Mouse (Mus musculus): ENCODE data around the gene Mfap5. TPM values are rescaled to one million over a fixed set of nuclear protein-coding genes. Genes with fewer than 3 reads are reported as not detected.
"Not testable (repeated sequence)": the region's sequence is repeated elsewhere in the genome, so short reads cannot be mapped to it uniquely, and the experiment has no call there.

The Mfap5 gene
- polyA plus RNA-seq, 1 experiment from 2014 or later, result 98.8 TPM

GRCm38 (mm10) chr6:122522595-122522994 is 16.9 kb downstream of the Mfap5 start:
- Histone ChIP-seq H3K9ac (ENCODE audit: low read depth, low read length) (peak overlapping the region; percentile 30; the same call in 1 of the 2 replicates), H3K27ac (replicated peaks; ENCODE audit: low read depth, low read length) (no peak overlapping the region), H3K27me3 (replicated peaks; ENCODE audit: control insufficient read depth, insufficient read depth, low read length) (no peaks in the 10 kb centered on the region), H3K9me3 (ENCODE audit: control insufficient read depth, low read length) (no peaks in the 10 kb centered on the region), H3K4me3 (ENCODE audit: low read depth, low read length) (no peak overlapping the region), H3K36me3 (ENCODE audit: control insufficient read depth, insufficient read depth, low read length) (no peaks in the 10 kb centered on the region), H3K4me1 (ENCODE audit: control insufficient read depth, insufficient read depth, low read length) (no peaks in the 10 kb centered on the region), H3K4me2 (ENCODE audit: low read depth, low read length) (peak overlapping the region; percentile 31; the same call in 1 of the 2 replicates)
- WGBS, result 58% methylated on average over 9 of the region's 9 CpGs
- DNase-seq (ENCODE audit: low spot score), result peak; percentile 83
- peak; percentile 76; the same call in 1 of the 2 replicates for ATAC-seq (ENCODE audit: low read depth)

- Histone ChIP-seq H3K27ac (replicated peaks; ENCODE audit: low read depth, low read length) (no peak overlapping the region), H3K36me3 (ENCODE audit: control insufficient read depth, insufficient read depth, low read length) (no peaks in the 10 kb centered on the region), H3K9ac (ENCODE audit: low read depth, low read length) (no peak overlapping the region), H3K4me1 (ENCODE audit: control insufficient read depth, insufficient read depth, low read length) (no peaks in the 10 kb centered on the region), H3K9me3 (ENCODE audit: control insufficient read depth, low read length) (no peaks in the 10 kb centered on the region), H3K4me2 (ENCODE audit: low read depth, low read length) (no peak overlapping the region), H3K27me3 (replicated peaks; ENCODE audit: control insufficient read depth, insufficient read depth, low read length) (no peaks in the 10 kb centered on the region), H3K4me3 (ENCODE audit: low read depth, low read length) (no peak overlapping the region)
- DNase-seq (ENCODE audit: low spot score) (no peak), ATAC-seq (ENCODE audit: low read depth) (no peak)
- WGBS, result 85% methylated on average over 8 of the region's 8 CpGs
These were observed 17.6 kb downstream of the Mfap5 start for GRCm38 (mm10) chr6:122523289-122523688.

DNA sequence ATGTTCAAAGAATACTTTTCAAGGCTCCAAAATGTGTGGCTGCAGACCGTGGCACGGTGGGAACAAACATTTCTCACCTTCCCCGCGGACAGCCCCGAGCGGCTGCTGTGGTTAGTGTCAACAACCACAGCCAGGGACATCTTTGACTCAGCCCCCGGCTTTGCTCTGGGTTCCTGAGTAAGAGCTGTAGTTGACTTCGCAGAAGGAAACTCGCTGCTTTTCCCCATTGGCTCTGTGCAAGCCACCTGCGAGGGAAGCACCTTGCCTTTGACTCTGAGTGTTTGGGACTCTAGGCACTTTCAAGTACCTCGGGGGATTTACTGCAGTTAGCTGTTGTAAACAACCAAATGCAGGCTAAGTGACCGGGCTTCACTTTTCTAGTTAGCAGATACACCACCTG is 22.0 kb downstream of the Mfap5 start:
- WGBS, result 59% methylated on average over 12 of the region's 12 CpGs
- ATAC-seq (ENCODE audit: low read depth) (no peak), DNase-seq (ENCODE audit: low spot score) (no peak)
- Histone ChIP-seq H3K27me3 (replicated peaks; ENCODE audit: control insufficient read depth, insufficient read depth, low read length) (no peaks in the 10 kb centered on the region), H3K4me1 (ENCODE audit: control insufficient read depth, insufficient read depth, low read length) (no peaks in the 10 kb centered on the region), H3K9ac (ENCODE audit: low read depth, low read length) (no peak overlapping the region), H3K9me3 (ENCODE audit: control insufficient read depth, low read length) (no peaks in the 10 kb centered on the region), H3K4me2 (ENCODE audit: low read depth, low read length) (no peak overlapping the region), H3K4me3 (ENCODE audit: low read depth, low read length) (no peak overlapping the region), H3K27ac (replicated peaks; ENCODE audit: low read depth, low read length) (no peak overlapping the region), H3K36me3 (ENCODE audit: control insufficient read depth, insufficient read depth, low read length) (no peaks in the 10 kb centered on the region)

GRCm38 (mm10) chr6:122528136-122528535 is 22.5 kb downstream of the Mfap5 start:
- no peaks in the 10 kb centered on the region for H3K36me3 ChIP-seq (ENCODE audit: control insufficient read depth, insufficient read depth, low read length)
- no peak overlapping the region for H3K9ac ChIP-seq (ENCODE audit: low read depth, low read length)
- H3K9me3 ChIP-seq (ENCODE audit: control insufficient read depth, low read length), result no peaks in the 10 kb centered on the region
- no peak overlapping the region for H3K4me2 ChIP-seq (ENCODE audit: low read depth, low read length)
- H3K4me3 ChIP-seq (ENCODE audit: low read depth, low read length), result no peak overlapping the region
- WGBS, result 76% methylated on average over 11 of the region's 11 CpGs
- H3K4me1 ChIP-seq (ENCODE audit: control insufficient read depth, insufficient read depth, low read length), result no peaks in the 10 kb centered on the region
- no peaks in the 10 kb centered on the region for H3K27me3 ChIP-seq (replicated peaks; ENCODE audit: control insufficient read depth, insufficient read depth, low read length)
- H3K27ac ChIP-seq (replicated peaks; ENCODE audit: low read depth, low read length), result no peak overlapping the region
- ATAC-seq (ENCODE audit: low read depth) (no peak), DNase-seq (ENCODE audit: low spot score) (no peak)

DNA sequence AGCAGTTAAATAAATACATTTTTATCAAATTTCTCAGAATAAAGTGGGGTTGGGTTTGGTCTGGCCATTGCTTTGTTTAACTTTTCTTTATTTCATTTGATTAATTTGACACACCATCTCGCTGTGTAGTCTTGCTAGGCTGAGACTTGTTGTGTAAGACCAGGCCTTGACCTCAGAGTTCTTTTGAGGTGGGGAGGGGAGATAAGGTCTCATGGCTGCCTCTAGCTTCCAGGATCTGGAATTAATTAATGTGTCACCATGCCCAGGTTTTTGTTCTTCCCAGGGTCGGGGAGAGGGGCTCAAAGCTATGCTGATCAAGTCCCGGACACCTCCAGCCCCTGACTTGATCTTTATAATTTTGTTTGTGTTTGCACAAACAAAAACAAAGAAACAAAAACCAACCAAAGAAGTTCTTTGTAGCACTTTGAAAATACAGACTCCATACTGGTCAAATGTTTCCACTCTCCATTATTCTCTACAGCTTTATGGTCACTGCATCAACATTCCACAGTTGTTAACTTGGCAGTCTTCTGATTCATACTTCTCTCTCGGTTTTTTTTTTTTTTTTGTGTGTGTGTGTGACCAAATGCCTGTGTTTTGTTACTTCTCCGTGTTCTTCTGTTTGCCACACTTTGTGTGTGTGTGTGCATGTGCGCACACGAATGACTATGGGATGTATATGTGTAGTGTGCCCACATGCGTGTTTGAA is 26.0 kb downstream of the Mfap5 start:
- DNase-seq (ENCODE audit: low spot score), result no peak
- H3K4me3 ChIP-seq (ENCODE audit: low read depth, low read length), result no peak overlapping the region
- no peak overlapping the region for H3K27ac ChIP-seq (replicated peaks; ENCODE audit: low read depth, low read length)
- no peak for ATAC-seq (ENCODE audit: low read depth)
- H3K4me1 ChIP-seq (ENCODE audit: control insufficient read depth, insufficient read depth, low read length), result no peaks in the 10 kb centered on the region
- H3K36me3 ChIP-seq (ENCODE audit: control insufficient read depth, insufficient read depth, low read length), result no peaks in the 10 kb centered on the region
- H3K9me3 ChIP-seq (ENCODE audit: control insufficient read depth, low read length), result no peaks in the 10 kb centered on the region
- H3K9ac ChIP-seq (ENCODE audit: low read depth, low read length), result no peak overlapping the region
- WGBS, result 57% methylated on average over 8 of the region's 8 CpGs
- no peaks in the 10 kb centered on the region for H3K27me3 ChIP-seq (replicated peaks; ENCODE audit: control insufficient read depth, insufficient read depth, low read length)
- no peak overlapping the region for H3K4me2 ChIP-seq (ENCODE audit: low read depth, low read length)

GRCm38 (mm10) chr6:122532883-122533302 is 27.2 kb downstream of the Mfap5 start:
- no peaks in the 10 kb centered on the region for H3K27me3 ChIP-seq (replicated peaks; ENCODE audit: control insufficient read depth, insufficient read depth, low read length)
- no peak overlapping the region for H3K4me3 ChIP-seq (ENCODE audit: low read depth, low read length)
- ATAC-seq (ENCODE audit: low read depth) (peak; percentile 75; the same call in 1 of the 2 replicates), DNase-seq (ENCODE audit: low spot score) (peak; percentile 63)
- no peaks in the 10 kb centered on the region for H3K36me3 ChIP-seq (ENCODE audit: control insufficient read depth, insufficient read depth, low read length)
- H3K4me1 ChIP-seq (ENCODE audit: control insufficient read depth, insufficient read depth, low read length), result no peaks in the 10 kb centered on the region
- H3K9ac ChIP-seq (ENCODE audit: low read depth, low read length), result peak overlapping the region; percentile 39; the same call in 1 of the 2 replicates
- no peak overlapping the region for H3K27ac ChIP-seq (replicated peaks; ENCODE audit: low read depth, low read length)
- H3K9me3 ChIP-seq (ENCODE audit: control insufficient read depth, low read length), result no peaks in the 10 kb centered on the region
- H3K4me2 ChIP-seq (ENCODE audit: low read depth, low read length), result peak overlapping the region; percentile 39; the same call in 1 of the 2 replicates
- WGBS, result 10% methylated on average over 4 of the region's 4 CpGs

DNA sequence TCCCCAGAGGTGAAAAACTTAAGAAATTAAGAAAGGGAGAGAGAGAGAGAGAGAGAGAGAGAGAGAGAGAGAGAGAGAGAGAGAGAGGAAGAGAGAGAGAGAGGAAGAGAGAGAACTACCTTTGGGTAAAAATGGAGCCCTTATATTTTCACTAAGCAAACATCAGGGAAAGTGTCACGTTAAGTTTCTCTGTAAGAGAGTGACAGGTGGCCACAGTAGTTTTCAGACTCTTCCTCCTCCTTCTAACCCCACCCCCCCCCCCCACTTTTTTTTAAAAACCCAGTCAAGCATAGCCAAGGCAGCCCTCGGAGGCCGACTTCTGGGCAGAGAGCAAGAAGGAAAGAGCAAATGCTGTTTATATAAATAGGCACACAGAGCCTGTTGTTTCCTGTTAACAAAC is 28.4 kb downstream of the Mfap5 start:
- Histone ChIP-seq H3K27me3 (replicated peaks; ENCODE audit: control insufficient read depth, insufficient read depth, low read length) (no peaks in the 10 kb centered on the region), H3K4me3 (ENCODE audit: low read depth, low read length) (no peak overlapping the region), H3K9ac (ENCODE audit: low read depth, low read length) (no peak overlapping the region), H3K36me3 (ENCODE audit: control insufficient read depth, insufficient read depth, low read length) (no peaks in the 10 kb centered on the region), H3K27ac (replicated peaks; ENCODE audit: low read depth, low read length) (no peak overlapping the region), H3K4me2 (ENCODE audit: low read depth, low read length) (no peak overlapping the region), H3K9me3 (ENCODE audit: control insufficient read depth, low read length) (no peaks in the 10 kb centered on the region), H3K4me1 (ENCODE audit: control insufficient read depth, insufficient read depth, low read length) (no peaks in the 10 kb centered on the region)
- ATAC-seq (ENCODE audit: low read depth) (no peak), DNase-seq (ENCODE audit: low spot score) (no peak)
- 27% methylated on average over 3 of the region's 3 CpGs for WGBS

DNA sequence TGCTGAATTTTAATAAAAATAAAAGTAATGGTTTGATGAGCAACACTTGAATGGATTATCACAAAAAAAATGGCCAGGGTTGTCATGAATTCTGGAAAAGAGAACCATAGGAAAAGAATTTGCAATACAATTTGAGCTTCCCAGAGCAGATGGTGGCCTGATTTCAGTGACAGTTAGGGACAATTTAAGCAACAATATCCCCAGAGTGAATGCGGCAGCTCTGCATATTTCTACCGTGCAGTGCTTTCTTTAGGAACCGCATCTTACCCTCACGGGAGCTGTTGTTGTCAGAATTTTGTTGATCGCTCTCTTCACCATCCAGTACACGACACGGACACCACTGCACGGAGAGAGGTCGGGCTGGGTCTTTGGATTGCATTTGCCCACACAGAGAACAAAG is 33.9 kb downstream of the Mfap5 start:
- no peak for ATAC-seq (ENCODE audit: low read depth)
- no peaks in the 10 kb centered on the region for H3K36me3 ChIP-seq (ENCODE audit: control insufficient read depth, insufficient read depth, low read length)
- no peak overlapping the region for H3K27ac ChIP-seq (replicated peaks; ENCODE audit: low read depth, low read length)

DNA sequence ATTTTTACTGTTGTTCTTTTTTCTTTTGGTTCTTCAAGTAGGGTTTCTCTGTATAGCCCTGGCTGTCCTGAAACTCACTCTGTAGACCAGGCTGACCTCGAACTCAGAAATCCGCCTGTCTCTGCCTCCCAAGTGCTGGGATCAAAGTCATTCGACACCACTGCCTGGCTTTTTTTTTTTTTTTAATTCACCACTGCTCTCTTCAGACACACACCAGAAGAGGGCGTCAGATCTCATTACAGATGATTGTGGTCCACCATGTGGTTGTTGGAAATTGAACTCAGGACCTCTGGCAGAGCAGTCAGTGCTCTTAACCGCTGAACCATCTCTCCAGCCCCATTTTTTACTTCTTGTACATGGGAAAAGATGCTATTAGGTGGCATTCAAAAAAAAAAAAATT is 36.8 kb downstream of the Mfap5 start:
- DNase-seq (ENCODE audit: low spot score); H3K36me3 ChIP-seq (ENCODE audit: control insufficient read depth, insufficient read depth, low read length); H3K27me3 ChIP-seq (replicated peaks; ENCODE audit: control insufficient read depth, insufficient read depth, low read length); ATAC-seq (ENCODE audit: low read depth); H3K27ac ChIP-seq (replicated peaks; ENCODE audit: low read depth, low read length); H3K4me3 ChIP-seq (ENCODE audit: low read depth, low read length); H3K4me1 ChIP-seq (ENCODE audit: control insufficient read depth, insufficient read depth, low read length); H3K9me3 ChIP-seq (ENCODE audit: control insufficient read depth, low read length); H3K9ac ChIP-seq (ENCODE audit: low read depth, low read length); H3K4me2 ChIP-seq (ENCODE audit: low read depth, low read length): not testable (repeated sequence)
- 76% methylated on average over 5 of the region's 5 CpGs for WGBS

More for the DNA sequence above, 33.9 kb downstream of the Mfap5 start:
- Histone ChIP-seq H3K9ac (ENCODE audit: low read depth, low read length) (no peak overlapping the region), H3K27me3 (replicated peaks; ENCODE audit: control insufficient read depth, insufficient read depth, low read length) (no peaks in the 10 kb centered on the region), H3K4me2 (ENCODE audit: low read depth, low read length) (no peak overlapping the region), H3K4me1 (ENCODE audit: control insufficient read depth, insufficient read depth, low read length) (no peaks in the 10 kb centered on the region), H3K4me3 (ENCODE audit: low read depth, low read length) (no peak overlapping the region), H3K9me3 (ENCODE audit: control insufficient read depth, low read length) (no peaks in the 10 kb centered on the region)
- 80% methylated on average over 9 of the region's 9 CpGs for WGBS
- DNase-seq (ENCODE audit: low spot score), result no peak

All from embryonic facial prominence, embryonic 14.5 days (tissue).